Mouse (Mus musculus): Measurements from ENCODE around the gene Zfp128.
"Not testable (repeated sequence)": the region's sequence is repeated elsewhere in the genome, so short reads cannot be mapped to it uniquely, and the experiment has no call there.

The Zfp128 gene

DNA sequence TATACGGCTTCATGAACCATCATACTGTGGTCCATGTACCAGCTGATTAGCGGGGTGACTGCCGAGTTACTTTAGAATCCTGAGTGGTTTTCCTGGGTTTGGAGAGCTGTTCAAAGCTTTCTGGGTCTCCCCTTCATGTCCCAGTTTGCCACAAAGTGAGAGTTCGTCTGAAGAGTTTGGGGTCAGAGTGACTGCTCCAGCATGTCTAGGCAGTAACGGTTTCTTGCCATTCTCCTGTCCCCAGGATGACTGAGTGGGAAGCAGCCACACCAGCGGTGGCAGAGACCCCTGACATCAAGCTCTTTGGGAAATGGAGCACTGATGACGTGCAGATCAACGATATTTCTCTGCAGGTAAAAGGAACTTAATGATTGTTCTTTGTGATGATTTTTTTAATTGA is 41.8 kb downstream of the Zfp128 start:
- DNase-seq: no peak

DNA sequence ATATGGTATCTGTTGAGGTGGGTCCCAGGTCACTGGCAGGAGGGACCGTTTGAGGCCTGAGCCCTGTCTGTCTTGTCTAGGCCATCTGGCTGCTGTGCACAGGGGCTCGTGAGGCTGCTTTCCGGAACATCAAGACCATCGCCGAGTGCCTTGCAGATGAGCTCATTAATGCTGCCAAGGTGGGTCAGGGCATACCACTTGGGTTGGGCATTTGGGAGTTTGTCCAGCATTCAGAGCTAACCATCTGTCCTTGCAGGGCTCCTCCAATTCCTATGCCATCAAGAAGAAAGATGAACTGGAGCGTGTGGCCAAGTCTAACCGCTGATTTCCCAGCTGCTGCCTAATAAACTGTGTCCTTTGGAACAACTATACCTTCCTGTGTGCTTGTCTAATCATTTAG is 45.3 kb downstream of the Zfp128 start:
- DNase-seq: no peak

DNA sequence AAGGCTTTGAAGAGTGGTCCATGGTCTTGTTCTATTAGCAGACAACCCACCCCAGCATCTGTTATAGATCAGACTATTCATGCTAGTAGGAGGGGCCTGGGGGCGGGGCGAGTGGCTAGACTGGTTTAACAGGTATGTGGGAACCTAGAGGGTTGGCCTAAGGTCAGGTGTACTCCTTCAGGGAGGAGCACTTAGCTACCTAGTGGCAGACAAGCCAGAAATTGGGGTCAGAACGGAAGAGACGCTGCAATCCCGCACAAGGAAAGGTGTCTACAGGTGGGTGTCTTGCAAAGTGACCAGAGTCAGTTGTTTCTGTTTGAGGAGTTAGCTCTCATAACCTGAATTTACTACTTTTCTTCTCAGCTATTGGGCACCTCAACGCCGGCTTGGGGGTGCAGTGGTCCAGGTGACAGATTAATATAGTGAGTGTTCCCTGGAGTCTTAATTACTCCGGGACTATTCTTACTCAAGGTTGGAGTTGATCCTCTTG is 46.3 kb downstream of the Zfp128 start, which contains the start of gene Rnf225:
Gene Rnf225, plus strand, starts transcription at position 226 of the 490 bp plus-strand sequence.
- peak; percentile 35 for DNase-seq

DNA sequence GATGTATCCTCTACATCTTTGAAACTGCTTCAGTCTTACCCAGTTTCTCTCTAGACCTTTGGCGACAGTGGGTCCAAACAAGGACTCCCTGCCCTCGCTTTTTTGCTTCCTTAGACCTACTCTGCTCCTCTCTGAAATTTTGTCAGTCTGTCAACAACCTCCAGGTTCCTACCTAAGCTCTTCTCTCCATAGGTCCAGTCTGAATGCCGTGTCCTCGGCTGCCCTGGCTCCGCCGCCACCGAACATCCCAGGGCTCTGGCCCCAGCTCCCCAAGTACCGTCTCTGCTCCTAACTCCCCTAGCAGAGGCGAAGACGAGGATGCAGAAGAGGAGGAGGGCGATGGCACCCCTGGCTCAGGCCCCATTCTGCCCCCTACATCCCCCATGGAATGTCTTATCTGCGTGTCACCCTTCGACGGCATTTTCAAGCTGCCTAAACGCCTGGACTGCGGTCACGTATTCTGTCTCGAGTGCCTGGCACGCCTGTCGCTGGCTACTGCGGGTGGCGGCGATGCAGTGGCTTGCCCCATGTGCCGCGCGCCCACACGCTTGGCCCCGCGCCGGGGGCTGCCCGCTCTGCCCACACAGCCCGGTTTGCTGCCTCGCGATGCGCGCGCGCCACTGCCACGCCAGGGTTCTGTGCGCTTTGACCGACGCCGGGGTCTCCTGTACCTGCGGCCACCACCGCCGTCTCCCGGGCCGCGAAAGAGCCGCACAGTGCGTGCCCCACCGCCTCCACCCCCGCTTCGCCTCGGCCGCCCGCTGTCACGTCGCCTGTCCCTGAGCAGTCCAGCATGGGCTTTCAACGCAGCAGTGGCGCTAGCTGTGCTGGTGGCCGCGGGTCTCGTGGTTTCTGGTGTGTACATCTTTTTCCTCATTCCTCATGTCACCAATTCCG is 47.0 kb downstream of the Zfp128 start:
- peak; percentile 59 for DNase-seq

DNA sequence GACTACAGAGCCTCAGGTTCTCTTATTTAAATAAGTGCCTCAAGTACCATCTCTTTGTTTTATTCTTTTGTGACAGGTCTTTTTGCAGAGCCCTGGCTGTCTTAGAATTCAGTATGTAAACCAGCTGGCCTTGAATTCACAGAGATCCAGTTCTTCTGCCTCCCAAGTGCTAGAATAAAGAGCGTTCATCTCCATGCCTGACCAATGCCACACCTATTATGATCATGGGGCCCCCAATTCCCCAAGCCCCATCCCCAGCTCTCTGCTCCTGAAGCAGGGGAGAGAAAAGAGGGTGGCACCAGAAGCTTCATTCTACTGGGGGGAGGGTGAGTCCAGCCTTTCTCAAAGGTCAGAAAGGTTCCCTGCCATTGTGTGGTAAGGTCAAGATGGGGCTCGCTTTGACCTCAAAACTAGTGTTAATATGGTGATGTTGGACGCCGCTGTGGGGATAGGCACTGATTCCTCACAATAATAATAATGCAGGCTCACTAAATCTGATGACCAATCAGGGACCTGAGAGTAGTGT is 52.7 kb downstream of the Zfp128 start:
- no peak for DNase-seq

DNA sequence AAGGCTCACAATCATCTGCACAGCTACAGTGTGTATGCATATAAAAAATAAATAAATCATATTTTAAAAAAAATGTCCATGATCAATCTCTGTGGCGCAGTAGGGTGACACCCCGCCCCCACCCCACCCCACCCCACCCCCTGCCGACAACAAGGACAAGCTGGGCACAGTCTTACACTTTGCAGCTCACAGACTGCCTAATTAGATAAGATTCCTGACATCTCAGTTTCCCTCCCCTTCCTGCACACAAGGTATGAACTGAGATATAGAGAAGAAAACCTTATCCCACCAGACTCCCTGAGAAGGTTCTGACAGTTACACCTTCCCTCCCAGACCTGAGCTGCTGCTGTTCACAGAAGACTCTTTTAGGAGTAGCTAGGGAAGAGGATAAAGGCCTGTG is 53.8 kb downstream of the Zfp128 start:
- no peak for DNase-seq

DNA sequence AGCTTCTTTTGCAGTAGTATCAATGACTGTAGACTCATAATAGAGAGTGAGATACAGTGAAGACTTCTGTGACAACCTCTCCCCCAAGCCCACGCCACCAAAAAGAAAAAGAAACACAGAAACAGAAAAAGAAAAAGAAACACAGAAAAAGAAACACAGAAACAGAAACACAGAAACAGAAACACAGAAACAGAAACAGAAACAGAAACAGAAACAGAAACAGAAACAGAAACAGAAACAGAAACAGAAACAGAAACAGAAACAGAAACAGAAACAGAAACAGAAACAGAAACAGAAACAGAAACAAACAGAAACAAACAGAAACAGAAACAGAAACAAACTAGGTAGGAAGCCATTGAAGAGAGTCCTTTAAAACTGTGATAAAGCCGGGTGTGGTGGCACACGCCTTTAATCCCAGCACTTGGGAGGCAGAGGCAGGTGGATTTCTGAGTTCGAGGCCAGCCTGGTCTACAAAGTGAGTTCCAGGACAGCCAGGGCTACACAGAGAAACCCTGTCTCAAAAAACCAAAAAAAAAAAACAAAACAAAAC is 56.4 kb downstream of the Zfp128 start:
- DNase-seq: not testable (repeated sequence)

DNA sequence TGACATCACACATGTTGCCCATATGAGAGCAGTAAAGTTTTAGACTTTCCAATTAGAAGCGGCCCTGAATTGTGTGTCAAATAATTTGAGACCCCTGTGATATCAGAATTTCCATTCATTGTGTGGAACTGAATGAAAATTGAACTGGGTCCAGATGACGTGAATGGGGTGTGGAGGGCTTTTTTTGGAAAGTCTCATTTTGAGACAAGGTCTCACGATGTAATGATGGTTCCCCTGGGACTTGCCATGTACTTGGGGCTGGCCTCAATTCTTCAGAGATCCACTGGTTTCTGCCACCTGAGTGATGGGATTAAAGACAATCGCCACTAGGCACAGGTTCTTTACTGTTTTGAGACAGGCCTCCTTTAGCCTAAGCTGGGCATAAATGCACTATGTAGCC is 59.6 kb downstream of the Zfp128 start:
- DNase-seq: no peak

Measured in right cerebral cortex, postnatal 4 days (tissue).